Mouse (Mus musculus): ENCODE results near the gene Ogfod3.

Ogfod3 gene

DNA sequence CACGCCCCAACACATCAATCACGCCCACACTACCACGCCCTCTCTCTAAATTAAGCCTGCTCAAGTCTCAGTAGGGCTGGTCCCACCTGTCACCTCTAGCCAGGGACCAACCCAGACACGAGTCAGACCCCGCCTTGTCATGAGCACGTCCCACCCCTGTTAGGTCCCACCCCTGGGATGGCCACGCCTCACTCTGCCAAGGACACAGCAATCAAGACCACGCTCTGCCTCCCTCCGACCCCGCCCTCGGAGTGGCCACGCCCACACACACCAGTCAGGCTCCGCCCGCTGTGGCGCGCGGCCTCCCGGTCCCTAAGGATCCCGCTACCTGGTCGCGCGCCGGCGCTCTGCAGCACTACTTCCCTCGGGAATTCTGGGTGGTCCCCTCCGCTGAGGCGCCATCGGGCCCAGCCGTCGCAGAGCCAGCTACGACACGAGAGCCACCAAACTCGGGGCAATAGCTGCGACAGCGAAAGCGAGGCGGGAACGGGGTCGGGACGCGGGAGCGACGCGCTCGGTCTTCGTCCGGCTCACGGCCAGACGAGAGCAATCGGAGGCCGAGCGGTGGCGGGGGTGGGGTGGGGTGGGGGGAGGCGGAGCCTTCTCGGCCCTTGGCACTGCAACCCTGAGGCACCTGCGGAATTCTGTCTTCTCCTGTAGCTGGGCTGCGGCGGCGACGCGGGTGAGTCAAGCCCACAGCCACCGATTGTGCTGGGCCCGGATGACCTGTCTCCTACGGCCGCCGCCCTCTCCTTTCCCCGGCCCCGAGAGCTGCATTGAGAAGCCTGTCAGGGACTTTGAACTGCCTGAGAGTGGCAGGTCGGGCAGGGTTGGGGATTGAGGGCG, at the start of gene Ogfod3, which contains the start of gene Hexdc:
Gene Ogfod3, minus strand, starts transcription at position 551 of the 846 bp plus-strand sequence.
Gene Hexdc, plus strand, starts transcription at position 273 of the 846 bp plus-strand sequence.
- peak; percentile 100 for DNase-seq (ENCODE audit: low read depth, low spot score)

- DNase-seq (ENCODE audit: low read depth, low spot score): no peak
Measured at GRCm38 (mm10) chr11:121250196-121250595, 45.7 kb upstream of the Ogfod3 start.

GRCm38 (mm10) chr11:121239669-121240068, 35.2 kb upstream of the Ogfod3 start:
- no peak for DNase-seq (ENCODE audit: low read depth, low spot score)

- DNase-seq (ENCODE audit: low read depth, low spot score): peak; percentile 63
Measured at GRCm38 (mm10) chr11:121237345-121238128, 33.0 kb upstream of the Ogfod3 start.

GRCm38 (mm10) chr11:121236564-121237344, 32.2 kb upstream of the Ogfod3 start, which contains the start of gene Narf:
Gene Narf (plus strand): TSS chr11:121237253.
- peak; percentile 100 for DNase-seq (ENCODE audit: low read depth, low spot score)

GRCm38 (mm10) chr11:121235475-121236238, 31.1 kb upstream of the Ogfod3 start:
- peak; percentile 76 for DNase-seq (ENCODE audit: low read depth, low spot score)

DNA sequence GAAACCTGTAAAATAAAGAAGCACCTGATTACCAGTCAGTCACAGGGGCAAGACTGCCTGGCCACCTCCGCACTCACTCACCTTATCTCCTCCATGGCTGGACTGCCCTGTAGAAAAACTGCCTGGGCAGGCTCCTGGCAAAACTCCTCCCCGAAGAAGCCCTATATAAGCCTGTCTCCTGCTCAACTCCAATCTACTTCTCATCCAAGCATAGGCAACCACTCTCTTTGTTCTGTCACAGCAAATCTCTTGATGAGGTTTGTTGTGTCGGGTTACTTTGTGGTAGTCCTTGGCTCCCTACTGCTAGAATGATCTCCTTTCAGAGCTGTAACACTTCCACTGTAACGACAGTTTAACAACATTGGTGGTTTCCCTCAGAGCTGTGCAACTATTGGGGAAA, 28.2 kb upstream of the Ogfod3 start:
- no peak for DNase-seq (ENCODE audit: low read depth, low spot score)

DNA sequence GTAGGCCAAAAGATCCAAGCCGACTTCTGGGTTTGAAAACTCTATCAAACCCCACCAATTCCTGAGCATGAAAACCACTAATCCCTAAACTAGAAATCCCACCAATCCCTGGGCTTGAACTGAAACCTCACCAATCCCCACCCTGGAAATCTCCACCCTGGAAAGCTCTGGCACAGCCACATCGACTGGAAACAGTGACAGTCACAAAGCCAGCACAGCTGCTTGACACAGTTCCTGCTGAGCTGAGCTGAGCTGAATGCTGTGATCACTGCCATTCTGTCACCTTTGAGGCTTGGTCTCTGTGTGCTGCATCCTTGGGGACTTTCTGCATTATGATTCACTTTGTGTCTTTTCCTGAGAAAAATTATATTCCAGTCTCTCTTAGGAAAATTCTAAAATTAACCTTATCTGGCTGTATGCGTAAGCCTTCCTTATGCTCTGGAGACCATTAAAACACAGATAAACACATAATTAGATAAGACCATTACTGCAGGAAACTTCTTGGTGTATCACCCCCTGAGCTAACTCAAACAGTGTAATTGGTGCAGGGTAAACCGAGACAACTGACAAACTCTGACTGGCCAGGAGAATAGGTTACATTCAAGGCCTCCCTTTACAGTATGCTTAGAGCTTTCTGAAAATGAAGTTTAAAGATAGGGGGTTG, 27.2 kb upstream of the Ogfod3 start:
- DNase-seq (ENCODE audit: low read depth, low spot score): no peak

- DNase-seq (ENCODE audit: low read depth, low spot score): no peak
Measured at GRCm38 (mm10) chr11:121231191-121231590, 26.7 kb upstream of the Ogfod3 start.

GRCm38 (mm10) chr11:121229018-121229439, 24.5 kb upstream of the Ogfod3 start, which contains the start of gene Cybc1:
Gene Cybc1 (minus strand): TSS chr11:121229322.
- peak; percentile 95 for DNase-seq (ENCODE audit: low read depth, low spot score)

- DNase-seq (ENCODE audit: low read depth, low spot score): no peak
Measured at GRCm38 (mm10) chr11:121228129-121229017, 23.9 kb upstream of the Ogfod3 start.

DNA sequence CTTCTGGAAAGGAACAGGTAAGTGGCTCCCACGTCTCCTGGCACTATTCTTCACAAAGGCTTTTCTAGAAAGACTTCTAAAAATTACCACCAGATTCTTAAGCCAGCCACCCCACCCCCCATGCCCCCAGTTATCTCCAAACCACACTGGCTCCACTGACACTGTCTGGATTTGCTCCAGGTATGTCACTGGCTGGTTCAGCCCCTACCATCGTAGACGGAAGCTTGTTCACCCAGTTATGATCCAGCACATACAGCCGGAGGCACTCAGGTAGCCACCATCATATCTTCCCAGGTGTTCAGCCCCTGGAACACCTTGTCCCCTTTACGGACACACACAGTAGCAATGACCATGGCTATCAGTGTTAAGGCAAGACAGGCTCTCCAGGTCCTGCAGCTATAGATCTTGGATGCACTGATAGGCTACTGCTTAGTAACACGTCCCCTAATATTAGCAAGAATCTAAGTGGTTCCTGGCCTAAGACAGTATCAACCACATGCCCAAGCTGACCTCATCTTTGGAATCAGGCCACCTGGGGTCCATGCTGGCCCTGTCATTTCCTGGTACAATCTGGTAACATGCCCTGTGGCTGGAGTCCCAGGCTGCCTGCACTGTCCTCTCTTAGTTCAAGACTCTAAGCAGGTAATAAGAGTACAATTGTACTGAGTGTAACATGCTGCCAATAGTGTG, 17.0 kb upstream of the Ogfod3 start:
- no peak for DNase-seq (ENCODE audit: low read depth, low spot score)

DNA sequence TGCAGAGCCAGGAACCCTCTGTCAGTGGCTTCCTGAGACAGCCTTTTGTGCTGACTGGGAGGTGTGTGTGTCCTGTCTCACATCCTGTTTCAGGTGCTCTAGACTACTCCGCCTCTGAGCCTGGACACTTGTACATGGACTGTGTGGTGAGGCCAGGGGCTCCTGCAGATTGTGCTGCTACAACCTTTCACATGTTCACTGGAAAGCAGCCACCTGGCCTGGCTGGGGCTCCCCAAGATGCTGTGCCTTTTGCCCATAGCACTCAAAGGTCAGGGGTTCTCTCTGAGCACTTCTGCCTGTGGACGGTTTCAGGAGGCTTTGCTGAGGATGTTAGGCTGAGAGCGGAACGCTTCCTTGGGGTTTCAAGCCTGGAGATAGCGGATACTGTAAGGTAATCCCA, 16.3 kb upstream of the Ogfod3 start:
- no peak for DNase-seq (ENCODE audit: low read depth, low spot score)

DNA sequence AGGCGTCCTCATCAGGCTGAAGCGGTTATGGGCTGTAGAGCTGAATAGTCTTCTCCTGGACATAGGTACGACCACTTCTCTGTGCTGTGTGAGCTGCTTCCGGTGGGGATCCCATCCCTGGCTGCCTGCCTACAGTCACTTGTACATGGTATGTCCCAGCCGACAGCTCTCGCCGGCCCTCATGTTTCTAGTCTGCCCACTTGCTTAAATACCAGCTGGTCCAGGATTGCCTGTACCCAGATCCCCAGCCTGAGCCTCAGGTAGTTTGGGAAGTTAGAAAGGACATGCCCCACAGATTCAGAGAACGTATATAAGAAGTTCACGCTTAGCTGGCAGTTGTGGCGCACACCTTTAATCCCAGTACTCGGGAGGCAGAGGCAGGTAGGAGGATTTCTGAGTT, 15.3 kb upstream of the Ogfod3 start:
- no peak for DNase-seq (ENCODE audit: low read depth, low spot score)

DNA sequence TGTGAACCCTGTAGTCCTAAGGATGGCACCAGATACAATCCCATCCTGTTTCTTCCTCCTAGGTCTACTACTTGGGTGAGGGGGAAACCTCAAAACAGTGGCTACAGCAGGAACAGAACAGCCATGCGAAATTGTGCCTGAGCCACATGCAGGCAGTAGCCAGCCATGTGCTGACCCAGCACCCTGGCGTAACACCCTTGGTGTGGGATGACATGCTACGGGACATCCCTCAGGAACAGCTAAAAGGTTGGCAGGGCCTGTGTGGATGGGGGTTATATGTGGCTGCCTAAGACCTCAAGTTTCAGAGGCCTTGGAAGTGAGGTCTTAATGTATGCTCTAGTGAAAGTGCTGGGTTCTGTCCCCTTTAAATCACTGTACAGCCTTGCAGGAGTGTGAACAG, 12.3 kb upstream of the Ogfod3 start:
- no peak for DNase-seq (ENCODE audit: low read depth, low spot score)

- DNase-seq (ENCODE audit: low read depth, low spot score): no peak
Measured at GRCm38 (mm10) chr11:121203859-121204160, 701 bp downstream of the Ogfod3 start.

- DNase-seq (ENCODE audit: low read depth, low spot score): peak; percentile 75
Measured at GRCm38 (mm10) chr11:121201436-121202198, 2.9 kb downstream of the Ogfod3 start.

DNA sequence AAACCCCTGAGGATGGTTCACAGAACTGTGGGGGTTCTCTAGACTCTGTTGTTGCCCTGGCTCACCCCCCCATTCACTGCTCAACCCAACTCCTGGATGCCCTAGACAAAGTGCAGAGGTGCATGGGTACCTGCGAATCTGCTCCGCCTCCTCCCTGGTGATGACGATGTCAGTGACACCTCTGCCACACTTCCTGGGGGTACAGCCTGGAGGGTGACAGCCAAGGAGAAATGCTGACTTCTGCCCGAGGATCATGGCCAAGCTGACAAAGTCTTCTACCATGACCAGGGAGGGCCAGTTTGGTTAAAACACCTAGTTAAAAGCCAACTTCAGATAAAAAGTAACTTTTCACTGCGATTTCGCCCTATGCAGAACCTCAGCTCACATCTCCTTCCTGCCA, 3.7 kb downstream of the Ogfod3 start:
- no peak for DNase-seq (ENCODE audit: low read depth, low spot score)

Data from R1 (cell line).